Mouse (Mus musculus): ENCODE measurements around the gene Nomo1.

The Nomo1 gene

GRCm38 (mm10) chr7:46100563-46100962, 67.1 kb downstream of the Nomo1 start, which contains the start of gene Kcnj11:
Gene Kcnj11, minus strand, starts transcription at chr7:46100764.
- DNase-seq (ENCODE audit: low read depth, low spot score) = peak; percentile 90

DNA sequence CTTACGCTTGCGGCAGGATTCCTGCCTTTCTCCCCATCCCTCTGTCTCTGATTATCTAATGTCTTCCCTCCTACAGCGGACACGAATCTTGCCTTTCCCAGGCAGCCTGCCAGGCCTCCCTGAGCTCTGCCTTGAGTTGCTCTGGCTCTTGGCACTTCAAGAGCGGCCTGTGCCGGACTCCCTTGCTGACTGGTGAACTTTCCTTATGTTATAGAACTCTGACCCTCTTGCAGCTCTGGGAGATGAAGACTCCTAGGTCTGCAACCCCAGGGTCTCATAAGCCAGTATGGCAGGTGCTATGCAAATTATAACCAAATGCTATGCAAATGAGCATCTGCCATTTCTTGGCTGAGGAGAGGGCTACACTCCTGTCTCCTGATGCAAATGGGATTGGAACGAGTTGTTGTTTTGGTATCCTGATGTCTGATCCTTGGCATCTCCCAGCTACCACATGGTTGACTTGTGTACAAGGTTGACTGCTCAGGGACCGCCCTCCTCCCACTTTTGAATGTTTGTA, 69.6 kb downstream of the Nomo1 start:
- DNase-seq (ENCODE audit: low read depth, low spot score) = no peak

GRCm38 (mm10) chr7:46103771-46104170, 70.3 kb downstream of the Nomo1 start:
- DNase-seq (ENCODE audit: low read depth, low spot score) = no peak

- no peak for DNase-seq (ENCODE audit: low read depth, low spot score)
Observed at GRCm38 (mm10) chr7:46104256-46104915, 70.9 kb downstream of the Nomo1 start.

GRCm38 (mm10) chr7:46105484-46105883, 72.0 kb downstream of the Nomo1 start:
- DNase-seq (ENCODE audit: low read depth, low spot score) = no peak

- DNase-seq (ENCODE audit: low read depth, low spot score) = no peak
Observed at GRCm38 (mm10) chr7:46110079-46110478, 76.6 kb downstream of the Nomo1 start.

- no peak for DNase-seq (ENCODE audit: low read depth, low spot score)
Observed at GRCm38 (mm10) chr7:46111212-46111817, 77.8 kb downstream of the Nomo1 start.

GRCm38 (mm10) chr7:46111938-46112337, 78.4 kb downstream of the Nomo1 start:
- no peak for DNase-seq (ENCODE audit: low read depth, low spot score)

DNA sequence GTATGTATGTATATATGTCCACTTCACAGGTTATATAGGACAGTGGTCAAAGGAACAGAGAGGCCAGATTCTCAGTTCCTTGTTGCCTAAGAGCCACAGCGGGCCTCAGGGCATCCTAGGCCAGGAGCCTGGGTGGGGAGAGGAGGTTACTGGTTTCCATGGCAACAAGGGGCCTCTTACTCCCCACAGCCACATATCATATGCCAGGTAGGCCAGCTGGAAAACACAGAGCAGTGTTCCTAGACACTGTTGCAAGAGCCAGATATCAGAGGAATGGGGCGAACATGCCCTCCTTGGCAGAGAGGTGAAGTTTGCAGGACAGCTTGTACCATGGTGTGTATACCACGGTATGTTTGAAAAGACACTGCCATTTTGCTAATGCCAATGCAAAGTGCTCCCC, 79.9 kb downstream of the Nomo1 start:
- DNase-seq (ENCODE audit: low read depth, low spot score) = peak; percentile 50

DNA sequence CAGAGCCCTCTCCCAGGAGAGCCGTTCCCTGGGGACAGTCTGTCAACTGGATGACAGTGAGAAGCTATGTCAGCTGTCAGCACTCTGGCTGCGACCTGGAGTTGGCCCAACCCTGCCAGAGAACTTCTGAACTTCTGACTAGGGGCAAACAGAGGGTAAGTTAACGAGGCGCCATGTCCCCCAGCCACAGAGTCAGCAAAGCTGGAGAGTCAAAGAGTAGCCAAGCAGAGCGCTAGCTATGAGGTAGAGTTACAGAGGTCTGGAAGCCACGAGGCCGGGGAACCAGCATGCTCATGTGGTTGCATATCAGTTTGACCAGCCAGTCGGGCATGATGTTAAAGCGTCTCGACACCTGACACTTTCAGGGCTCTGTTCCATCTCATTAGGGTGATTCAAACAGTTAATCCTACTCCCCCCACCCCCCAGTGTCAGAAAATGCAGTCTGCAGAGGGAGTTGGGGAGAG, 82.7 kb downstream of the Nomo1 start:
- no peak for DNase-seq (ENCODE audit: low read depth, low spot score)

DNA sequence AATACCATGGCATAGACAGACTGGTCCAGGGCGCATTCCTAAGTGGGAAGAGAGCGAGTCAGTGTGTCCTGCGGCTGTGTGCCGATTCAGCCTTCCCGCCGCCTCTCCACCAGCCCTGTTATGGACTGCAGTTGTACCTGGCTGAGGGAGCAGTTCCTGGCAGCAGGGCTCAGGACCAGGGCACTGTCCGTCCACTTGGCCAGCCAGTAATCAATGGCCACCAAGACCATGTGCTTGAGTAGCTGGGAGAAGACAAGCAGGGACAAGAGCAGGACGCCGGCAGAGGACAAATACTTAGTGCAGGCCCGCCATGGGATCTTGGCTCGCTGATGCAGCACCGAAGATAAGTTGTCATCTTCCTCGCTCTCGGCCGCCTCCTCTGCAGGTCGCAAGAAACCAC, 83.5 kb downstream of the Nomo1 start:
- DNase-seq (ENCODE audit: low read depth, low spot score) = no peak

DNA sequence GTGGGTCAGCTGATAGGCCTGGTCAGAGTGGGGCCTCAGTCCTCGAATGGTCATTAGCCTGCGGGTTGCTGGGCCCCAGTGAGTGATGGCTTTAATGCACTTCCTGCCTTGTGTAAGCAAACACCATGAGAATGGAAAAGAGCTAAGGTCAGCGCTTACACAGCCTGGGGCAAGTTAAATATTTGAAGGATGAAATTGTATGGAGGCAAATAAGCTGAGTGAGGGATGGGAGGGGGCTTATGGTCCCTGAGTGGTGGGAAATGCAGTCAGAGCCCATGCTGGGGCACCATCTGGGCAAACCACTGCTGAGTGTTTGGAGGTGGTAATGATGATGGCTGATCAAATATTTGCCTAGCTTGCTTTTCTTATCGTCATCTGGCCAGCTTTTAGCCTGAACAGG, 89.5 kb downstream of the Nomo1 start:
- peak; percentile 49 for DNase-seq (ENCODE audit: low read depth, low spot score)

- no peak for DNase-seq (ENCODE audit: low read depth, low spot score)
Observed at GRCm38 (mm10) chr7:46124460-46124859, 91.0 kb downstream of the Nomo1 start.

DNA sequence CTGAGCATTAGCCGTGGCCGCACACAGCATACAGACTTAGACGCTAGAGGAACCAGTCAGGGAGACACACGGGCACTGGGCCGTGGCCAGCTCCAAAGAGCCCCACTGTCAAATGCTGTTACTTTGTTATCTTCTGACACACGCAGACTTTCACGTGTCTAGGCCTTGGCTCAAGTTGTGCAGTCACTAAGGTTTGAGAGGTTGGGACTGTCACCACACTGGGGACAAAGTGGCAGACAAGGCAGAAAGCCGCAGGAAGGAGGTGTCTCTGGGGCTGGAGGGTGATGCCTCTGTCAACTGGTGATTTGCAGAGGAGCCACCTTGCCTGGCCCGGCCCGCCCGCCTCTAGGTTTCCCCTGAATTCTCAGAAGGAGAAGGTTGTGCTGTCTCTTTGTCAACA, 91.8 kb downstream of the Nomo1 start:
- no peak for DNase-seq (ENCODE audit: low read depth, low spot score)

GRCm38 (mm10) chr7:46128196-46128595, 94.7 kb downstream of the Nomo1 start:
- DNase-seq (ENCODE audit: low read depth, low spot score) = peak; percentile 59

DNA sequence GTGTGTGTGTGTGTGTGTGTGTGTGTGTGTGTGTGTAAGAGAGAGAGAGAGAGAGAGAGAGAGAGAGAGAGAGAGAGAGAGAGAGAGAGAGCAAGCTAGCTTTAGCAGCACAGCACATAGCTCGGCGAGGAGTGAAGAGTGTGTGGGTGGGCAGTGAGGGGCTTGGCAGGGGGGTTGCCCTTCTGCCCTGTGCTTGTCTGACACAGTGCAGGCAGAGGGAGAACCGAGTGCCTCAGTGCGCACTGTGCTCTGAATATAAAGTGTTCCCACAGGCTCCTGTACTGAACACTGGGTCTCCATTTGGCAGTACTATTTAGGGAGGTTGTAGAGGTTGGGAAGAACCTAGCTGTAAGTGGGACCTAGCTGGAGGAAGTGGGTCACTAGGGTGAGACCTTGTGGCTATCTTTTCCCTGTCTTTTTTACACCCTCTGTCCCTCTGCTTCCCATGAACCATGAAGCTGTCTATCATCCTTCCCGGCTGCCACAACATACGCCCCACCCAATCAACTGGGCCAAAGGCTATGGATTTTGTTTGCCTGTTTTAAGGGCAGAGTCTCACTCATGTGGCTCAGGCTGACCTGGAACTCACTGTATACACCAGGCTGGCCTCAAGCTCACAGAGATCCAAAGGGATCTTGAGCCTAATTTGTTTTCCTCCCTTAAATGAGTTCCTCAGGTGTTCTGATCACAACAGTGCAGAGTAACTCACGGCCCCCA, 96.1 kb downstream of the Nomo1 start:
- DNase-seq (ENCODE audit: low read depth, low spot score) = no peak

- no peak for DNase-seq (ENCODE audit: low read depth, low spot score)
Observed at GRCm38 (mm10) chr7:46130723-46131122, 97.2 kb downstream of the Nomo1 start.

GRCm38 (mm10) chr7:46131266-46131665, 97.8 kb downstream of the Nomo1 start:
- DNase-seq (ENCODE audit: low read depth, low spot score) = no peak

- no peak for DNase-seq (ENCODE audit: low read depth, low spot score)
Observed at GRCm38 (mm10) chr7:46131806-46132205, 98.3 kb downstream of the Nomo1 start.

DNA sequence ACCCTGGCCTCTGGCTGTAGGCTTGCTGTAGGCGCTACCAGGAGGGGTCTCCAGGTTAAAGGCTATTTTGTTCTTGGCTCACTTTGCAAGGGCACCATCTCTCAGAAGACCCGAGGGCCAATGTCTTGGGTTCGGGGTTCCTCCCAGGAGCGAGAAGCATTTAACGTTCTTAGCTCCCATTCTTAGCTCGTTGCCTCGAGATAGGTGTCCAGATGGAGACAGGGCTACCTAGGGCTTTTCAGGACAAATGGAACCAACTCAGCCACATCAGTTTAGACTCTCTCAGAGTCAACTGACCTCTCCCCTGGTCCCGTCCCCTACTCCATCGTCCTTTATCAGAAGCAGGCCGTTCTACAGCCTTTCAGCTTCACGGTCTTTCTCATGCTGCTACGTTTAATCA, 98.7 kb downstream of the Nomo1 start:
- no peak for DNase-seq (ENCODE audit: low read depth, low spot score)

All from mesoderm, embryonic 11.5 days (tissue).